Comparison of ENCODE assay signal across 15 mouse cellular contexts in genomic region chr1:24261181-24261580, GRCm38 (mm10).
"Had no signal": no experiment of that assay in that cellular context is flagged by ENCODE, and none has a peak within 500 bp of the region (broad histone marks: within the 10 kb centered on the region; RNA-seq: fewer than 3 reads in every experiment).

No protein-coding gene starts in this region.

- DNase-seq: kidney, adult 9 months; kidney, postnatal 14 days; layer of hippocampus, adult 9-11 months; layer of hippocampus, postnatal 36 days; lung, adult 18-20 months; lung, postnatal 10 days; lung, postnatal 4 days; midbrain, embryonic 14.5 days; retina, postnatal 1 day; thymus, postnatal 36 days had no signal

- H3K4me3 ChIP-seq: limb, embryonic 13.5 days; midbrain, embryonic 10.5 days; neural tube, embryonic 13.5 days; stomach, embryonic 15.5 days had no signal

- H3K27ac ChIP-seq: limb, embryonic 13.5 days; liver, embryonic 14.5 days; midbrain, embryonic 10.5 days; neural tube, embryonic 13.5 days; stomach, embryonic 15.5 days had no signal
